Comparison of ENCODE assay signal across 10 mouse cellular contexts in the genomic region with DNA sequence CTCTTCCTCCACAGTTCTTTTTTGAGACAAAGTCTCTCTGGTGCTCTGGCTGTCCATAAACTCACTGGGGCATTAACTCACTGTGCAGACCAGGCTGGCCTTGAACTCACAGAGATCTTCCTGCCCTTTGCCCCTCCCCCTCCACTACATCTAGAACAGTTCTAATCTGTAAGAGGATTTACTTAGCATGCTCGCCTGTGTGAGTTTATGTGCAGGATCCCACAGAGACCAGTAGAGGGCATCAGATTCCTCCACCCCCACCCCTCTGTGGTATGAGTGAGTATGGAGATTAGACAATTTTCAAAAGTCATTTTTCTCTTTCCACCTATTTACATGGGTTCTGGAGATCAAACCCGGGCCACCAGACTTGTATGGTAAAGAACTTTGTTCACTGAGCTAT. TPM values are rescaled to one million over a fixed set of nuclear protein-coding genes. Genes with fewer than 3 reads are reported as not detected.
DNase-seq lines count a peak whose midpoint lies in the region; ATAC-seq lines count a peak whose summit lies in the region.
"Had no signal": no experiment of that assay in that cellular context is flagged by ENCODE, and none has a peak within 500 bp of the region (broad histone marks: within the 10 kb centered on the region; RNA-seq: fewer than 3 reads in every experiment).

No protein-coding gene starts in this region.

- no peaks in the 10 kb centered on the region; the same call in 1 of the 2 replicates for H3K4me1 ChIP-seq in hindbrain, embryonic 11.5 days (replicated peaks; ENCODE audit: control insufficient read depth, insufficient read depth, low read length)
- peaks cover under 1% of the 10 kb centered on the region; the same call in 1 of the 2 replicates for H3K4me1 ChIP-seq in hindbrain, embryonic 16.5 days (ENCODE audit: control insufficient read depth, insufficient read depth, low read depth, low read length)

- H3K27ac ChIP-seq in hindbrain, embryonic 11.5 days (ENCODE audit: low read depth, low read length) = no peak overlapping the region
- H3K27ac ChIP-seq in hindbrain, embryonic 16.5 days (ENCODE audit: low read depth, low read length) = no peak overlapping the region

- H3K36me3 ChIP-seq in hindbrain, embryonic 11.5 days (ENCODE audit: control insufficient read depth, insufficient read depth, low read length) = no peaks in the 10 kb centered on the region
- H3K36me3 ChIP-seq in hindbrain, embryonic 16.5 days (ENCODE audit: control insufficient read depth, insufficient read depth, low read length) = no peaks in the 10 kb centered on the region

- no peak overlapping the region for H3K9ac ChIP-seq in hindbrain, embryonic 11.5 days (ENCODE audit: low read depth, low read length)
- no peak overlapping the region for H3K9ac ChIP-seq in hindbrain, embryonic 16.5 days (ENCODE audit: low read depth, low read length)

- peaks cover 1% of the 10 kb centered on the region for H3K27me3 ChIP-seq in hindbrain, embryonic 11.5 days (ENCODE audit: control insufficient read depth, insufficient read depth, low read length)
- H3K27me3 ChIP-seq in hindbrain, embryonic 16.5 days (replicated peaks; ENCODE audit: control insufficient read depth, insufficient read depth, low read length) = no peaks in the 10 kb centered on the region

- no peak overlapping the region for H3K4me3 ChIP-seq in hindbrain, embryonic 11.5 days (ENCODE audit: low read depth, low read length)
- no peak overlapping the region for H3K4me3 ChIP-seq in hindbrain, embryonic 16.5 days (ENCODE audit: low read length)

- 71% methylated on average over 2 of the region's 2 CpGs for WGBS in hindbrain, embryonic 11.5 days
- WGBS in hindbrain, embryonic 16.5 days = 71% methylated on average over 2 of the region's 2 CpGs

- no peak for ATAC-seq in hindbrain, embryonic 11.5 days (ENCODE audit: low FRiP score)
- no peak for ATAC-seq in hindbrain, embryonic 16.5 days
- peak; percentile 51 for ATAC-seq in activated CD4-positive, CD25-positive, alpha-beta regulatory T cell, adult 4 months
- ATAC-seq in megakaryocyte progenitor cell, adult 5-6 weeks (replicated peaks; ENCODE audit: poor library complexity) = peak; percentile 56
- ATAC-seq: intestine, embryonic 16.5 days; midbrain, embryonic 16.5 days had no signal

- DNase-seq in hindbrain, embryonic 11.5 days (ENCODE audit: low spot score) = peak; percentile 23
- peak; percentile 76 for DNase-seq in CD4-positive helper T cell, adult 2 months (ENCODE audit: low read depth, low spot score)
- DNase-seq in layer of hippocampus, postnatal 10 days (ENCODE audit: low spot score in 2 of 2) = no peak
- no peak for DNase-seq in layer of hippocampus, adult 9-10 months (ENCODE audit: low spot score)
- DNase-seq in left cerebral cortex, postnatal 36 days (ENCODE audit: low spot score in 2 of 2) = no peak

- H3K9me3 ChIP-seq in hindbrain, embryonic 11.5 days (ENCODE audit: control insufficient read depth, low read length) = no peaks in the 10 kb centered on the region
- H3K9me3 ChIP-seq in hindbrain, embryonic 16.5 days (ENCODE audit: control insufficient read depth, low read length) = no peaks in the 10 kb centered on the region

- intact Hi-C loops in left cerebral cortex, postnatal 36 days (cut with DNase I) = no loop called here

- no peak overlapping the region for H3K4me2 ChIP-seq in hindbrain, embryonic 11.5 days (replicated peaks; ENCODE audit: low read depth, low read length)
- H3K4me2 ChIP-seq in hindbrain, embryonic 16.5 days (ENCODE audit: low read length) = no peak overlapping the region

RNA-seq across cellular contexts. Expression of a gene that starts 6.3 kb away (rescaled TPM):
- 16.8 and 19.3 TPM in 2 replicates for polyA plus RNA-seq in hindbrain, embryonic 11.5 days (2014; fragmentation: Nextera tagmentation; extraction: Ambion mirVana)
- 28.5 and 33.9 TPM in 2 replicates for polyA plus RNA-seq in hindbrain, embryonic 16.5 days (2015; fragmentation: Nextera tagmentation; extraction: Ambion mirVana)
- 10 to 100 TPM; 11.2 to 18.2 TPM for polyA plus RNA-seq in activated CD4-positive, CD25-positive, alpha-beta regulatory T cell, adult 4 months (2017; shearing (Covaris generic))
- 48.2 and 49.0 TPM in 2 replicates for total RNA-seq in megakaryocyte progenitor cell, adult 5-6 weeks (2015)
- 40.9 and 45.9 TPM in 2 replicates for total RNA-seq in megakaryocyte progenitor cell, adult 5-6 weeks (2017)
- 10 to 100 TPM; 41.1 to 45.4 TPM for total RNA-seq in layer of hippocampus, postnatal 10 days (2021)
- total RNA-seq in left cerebral cortex, postnatal 36 days (2021) = 10 to 100 TPM; 25.0 to 32.4 TPM

RNA-seq across cellular contexts. Expression of a gene that starts 56.3 kb away (rescaled TPM):
- 178 and 191 TPM in 2 replicates for polyA plus RNA-seq in hindbrain, embryonic 11.5 days (2014; fragmentation: Nextera tagmentation; extraction: Ambion mirVana)
- polyA plus RNA-seq in hindbrain, embryonic 16.5 days (2015; fragmentation: Nextera tagmentation; extraction: Ambion mirVana) = 120 and 125 TPM in 2 replicates
- 10 to 100 TPM; 33.1 to 38.5 TPM for polyA plus RNA-seq in activated CD4-positive, CD25-positive, alpha-beta regulatory T cell, adult 4 months (2017; shearing (Covaris generic))
- 137 and 153 TPM in 2 replicates for total RNA-seq in megakaryocyte progenitor cell, adult 5-6 weeks (2015)
- total RNA-seq in megakaryocyte progenitor cell, adult 5-6 weeks (2017) = 129 and 175 TPM in 2 replicates
- 100 to 1,000 TPM; 103 to 106 TPM for total RNA-seq in layer of hippocampus, postnatal 10 days (2021)
- total RNA-seq in left cerebral cortex, postnatal 36 days (2021) = 10 to 100 TPM; 79.2 to 82.2 TPM

Comparison
In these comparisons a context has a peak if more than half of its experiments do, and no peak if none do; other contexts are left out.
1. ATAC-seq: peak in activated CD4-positive, CD25-positive, alpha-beta regulatory T cell, adult 4 months (single experiment) and megakaryocyte progenitor cell, adult 5-6 weeks (single experiment); none in hindbrain, embryonic 11.5 days (single experiment) and hindbrain, embryonic 16.5 days (single experiment).
2. DNase-seq: peak in hindbrain, embryonic 11.5 days (single experiment) and CD4-positive helper T cell, adult 2 months (single experiment); none in layer of hippocampus, postnatal 10 days (0 of 2), layer of hippocampus, adult 9-10 months (single experiment) and left cerebral cortex, postnatal 36 days (0 of 2).